Mouse (Mus musculus) kidney, adult 2 months (tissue): ENCODE results near the gene Gas6.

ENCODE experiments used
- CTCF ChIP-seq: fragments of 200-500 bp; conservative IDR thresholded peaks from 2 replicates; pipeline ENCODE4 v1.5.1; 2011; ENCODE audit warnings: low read depth, mild to moderate bottlenecking, control low read depth, low read length, moderate library complexity, mixed read lengths; ENCODE audit not compliant: insufficient read depth, insufficient read length
- POLR2A ChIP-seq: fragments of 200-500 bp; IDR thresholded peaks from one replicate; pipeline ENCODE4 v1.6.1; 2011; ENCODE audit warnings: low read depth, low read length, control low read depth

- TF ChIP-seq CTCF (no peak), POLR2A (no peak)
Observed at GRCm38 (mm10) chr8:13507284-13507937, 13.1 kb upstream of the Gas6 start.
